Mouse (Mus musculus): ENCODE data around the gene Ndufa5. TPM values are rescaled to one million over a fixed set of nuclear protein-coding genes. Genes with fewer than 3 reads are reported as not detected.

Ndufa5 gene
- total RNA-seq, 2 experiments from 2014 or later, result 247 to 273 TPM

DNA sequence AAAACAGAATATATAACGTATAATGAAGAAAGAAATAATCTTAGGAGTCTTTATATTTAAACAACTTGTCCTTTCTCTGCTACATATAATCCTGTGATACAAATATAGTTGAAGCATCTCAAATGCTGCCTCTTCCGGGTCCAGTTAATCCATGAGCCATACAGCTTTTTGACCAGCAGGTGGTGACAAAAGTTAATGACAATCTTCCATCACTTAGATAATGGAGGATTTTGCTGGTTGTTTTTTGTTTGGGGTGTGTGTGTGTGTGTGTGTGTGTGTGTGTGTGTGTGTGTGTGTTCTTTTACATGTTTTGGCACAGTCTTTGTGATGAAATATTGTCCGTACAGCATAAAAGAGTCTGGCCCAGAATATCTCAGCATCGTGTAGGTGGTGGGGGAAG, 2.4 kb upstream of the Ndufa5 start:
- intact Hi-C loops (cut with DNase I), result loop anchor here (1.0 kb wide), 1 partner anchor 97 kb away; no protein-coding TSS in a partner anchor
- DNase-seq (ENCODE audit: low spot score in 2 of 2), result no peak

DNA sequence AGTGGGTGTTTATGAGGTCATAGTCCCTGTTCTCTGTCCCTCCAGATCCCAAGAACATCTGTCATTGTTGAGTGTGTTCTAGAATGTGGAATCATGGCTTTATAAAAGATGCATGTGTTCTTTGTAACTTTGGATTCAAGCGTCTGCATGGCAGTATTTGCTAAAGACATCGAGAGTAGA, 141 bp upstream of the Ndufa5 start, which contains the start of gene Asb15:
Gene Asb15, plus strand, starts transcription at position 81 of the 180 bp plus-strand sequence.
- intact Hi-C loops (cut with DNase I), result no loop called here

DNA sequence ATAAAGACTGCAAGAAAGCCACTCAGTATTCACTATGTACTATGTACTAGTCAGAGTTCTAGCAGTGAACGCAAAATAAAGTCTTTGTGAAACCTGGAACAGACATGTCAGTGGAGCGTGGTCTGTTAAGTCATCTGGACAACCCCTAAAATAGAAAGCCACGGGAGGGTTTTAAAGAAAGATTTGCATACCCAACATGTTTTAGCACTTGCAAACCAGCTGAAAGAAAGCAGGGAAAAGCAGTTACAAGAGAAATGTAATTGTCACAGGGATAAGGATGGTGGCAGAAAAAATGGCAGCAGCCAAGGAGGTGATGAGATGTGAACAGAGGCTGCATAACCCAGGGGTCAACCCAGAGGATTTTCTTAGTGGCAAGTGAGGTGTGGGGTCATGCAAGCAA, 2.1 kb downstream of the Ndufa5 start:
- intact Hi-C loops (cut with DNase I), result no loop called here
- no peak for DNase-seq (ENCODE audit: low spot score in 2 of 2)

More for the DNA sequence above, 141 bp upstream of the Ndufa5 start, which contains the start of gene Asb15:
- no peak for DNase-seq (ENCODE audit: low spot score in 2 of 2)

DNA sequence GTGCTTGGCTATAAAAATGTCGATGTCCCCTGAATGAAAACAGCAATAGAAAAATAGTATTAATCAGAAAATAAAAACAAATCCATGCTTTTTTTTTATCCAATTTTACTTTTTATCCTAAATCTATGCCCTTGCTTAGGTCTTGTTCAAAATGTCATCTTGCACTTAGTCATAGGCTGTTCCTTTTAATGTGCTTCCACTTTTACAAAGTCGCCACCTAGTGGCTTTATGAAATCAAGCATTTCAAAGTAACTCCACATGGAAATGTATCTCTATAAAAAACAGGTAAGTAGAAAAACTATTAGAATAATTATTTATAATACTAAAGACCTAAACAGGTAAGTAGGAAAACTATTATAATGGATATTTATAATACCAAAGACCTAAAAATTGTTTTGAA, 11.6 kb downstream of the Ndufa5 start:
- intact Hi-C loops (cut with DNase I), result loop anchor here (10.0 kb wide), 1 partner anchor 1021 kb away; no protein-coding TSS in a partner anchor
- no peak for DNase-seq (ENCODE audit: low spot score in 2 of 2)

DNA sequence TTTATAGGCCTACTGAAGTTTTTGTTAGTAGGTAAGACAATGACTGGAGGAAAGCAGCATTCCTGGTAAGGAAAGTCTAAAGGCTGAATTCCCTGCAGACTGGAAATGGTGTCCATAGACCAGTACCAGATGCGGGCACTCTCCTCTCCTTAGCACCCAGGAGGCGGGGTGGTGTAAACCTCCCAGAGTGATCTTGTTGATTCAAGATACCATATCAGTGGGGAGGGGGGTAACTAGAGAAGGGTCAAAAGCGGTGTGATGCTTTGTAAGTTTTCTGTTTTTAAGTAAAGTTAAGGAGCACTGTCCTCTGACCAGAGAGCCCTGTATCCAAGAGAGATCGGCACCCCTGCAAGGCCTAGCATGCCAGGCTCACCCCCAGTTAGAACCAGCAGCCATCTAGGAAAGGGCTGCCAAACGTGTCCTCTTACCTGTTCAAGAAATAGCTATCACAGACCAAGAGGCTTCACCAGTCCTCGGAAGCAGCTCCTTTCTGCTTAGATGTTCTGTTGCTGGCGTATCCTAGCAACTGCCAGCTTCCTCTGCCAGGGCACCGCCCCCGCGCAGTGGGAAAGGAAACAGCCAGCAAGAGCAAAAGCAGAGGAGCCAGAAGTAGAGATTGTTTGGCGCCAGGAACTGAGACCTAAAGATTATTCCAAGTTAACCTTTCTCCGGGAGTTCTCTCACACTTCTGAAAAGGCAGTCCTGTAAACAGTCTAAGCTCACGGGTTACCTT, 13.1 kb downstream of the Ndufa5 start, which contains the start of gene Iqub:
Gene Iqub, minus strand, starts transcription at position 516 of the 733 bp plus-strand sequence.
- DNase-seq (ENCODE audit: low spot score in 2 of 2), result peak; percentile 84 to 86
- intact Hi-C loops (cut with DNase I), result loop anchor here (10.0 kb wide), 1 partner anchor 1020 kb away; no protein-coding TSS in a partner anchor

DNA sequence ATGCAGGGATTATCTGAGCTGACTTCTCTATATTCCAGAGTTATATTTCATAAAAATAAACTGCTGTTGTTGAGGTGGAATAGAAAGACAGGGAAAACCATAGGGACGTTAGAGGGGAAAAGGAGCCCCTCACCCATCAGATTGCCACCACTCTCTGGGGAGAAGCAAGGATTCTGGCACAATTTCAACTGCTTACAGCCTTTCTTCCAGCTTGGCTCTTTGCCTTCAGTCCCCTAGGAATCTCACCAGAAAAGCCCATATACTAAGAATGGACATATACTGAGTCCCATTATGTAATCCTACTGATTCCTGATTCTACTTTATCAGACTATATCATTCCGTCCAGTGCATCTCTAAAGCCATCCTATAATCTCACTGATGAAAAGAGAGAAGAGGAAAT, 23.7 kb downstream of the Ndufa5 start:
- no peak for DNase-seq (ENCODE audit: low spot score in 2 of 2)
- intact Hi-C loops (cut with DNase I), result no loop called here

DNA sequence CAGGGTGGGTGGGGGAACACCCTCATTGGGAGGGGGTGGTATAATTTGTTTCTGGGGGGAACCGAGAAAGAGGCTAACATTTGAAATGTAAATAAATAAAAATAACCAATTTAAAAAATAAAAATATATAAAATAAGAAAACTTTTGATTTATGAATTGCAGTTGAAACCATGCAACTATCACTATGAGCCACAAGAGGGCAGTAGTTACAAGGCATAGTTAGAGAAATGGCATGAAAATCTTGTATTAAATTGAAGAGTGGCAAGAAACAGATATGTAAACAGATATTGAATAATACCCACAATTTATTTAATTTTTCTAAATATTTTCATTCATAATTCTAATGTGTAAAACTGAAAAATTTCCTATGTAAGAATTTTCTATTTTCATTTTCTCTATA, 37.5 kb downstream of the Ndufa5 start:
- DNase-seq (ENCODE audit: low spot score in 2 of 2), result no peak
- intact Hi-C loops (cut with DNase I), result no loop called here

DNA sequence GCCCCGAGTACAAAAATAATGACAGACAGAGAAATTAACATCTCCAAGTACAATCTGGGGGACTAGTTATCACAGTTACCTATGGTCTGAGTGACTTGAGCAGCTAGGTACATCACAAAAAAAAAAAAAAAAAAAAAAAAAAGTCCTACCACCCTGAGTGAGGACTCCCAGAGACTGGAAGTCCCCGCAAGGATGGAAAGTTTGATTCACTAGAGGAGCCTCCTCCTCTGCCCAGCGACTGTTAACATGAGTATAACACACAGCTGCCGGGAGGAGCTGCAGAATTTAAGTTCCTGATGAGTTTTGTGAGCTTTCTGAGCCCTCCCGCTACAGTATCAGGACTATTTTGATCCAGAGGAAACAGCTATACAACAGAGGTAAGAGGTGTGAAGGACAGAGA, 41.3 kb downstream of the Ndufa5 start:
- DNase-seq (ENCODE audit: low spot score in 2 of 2), result no peak

DNA sequence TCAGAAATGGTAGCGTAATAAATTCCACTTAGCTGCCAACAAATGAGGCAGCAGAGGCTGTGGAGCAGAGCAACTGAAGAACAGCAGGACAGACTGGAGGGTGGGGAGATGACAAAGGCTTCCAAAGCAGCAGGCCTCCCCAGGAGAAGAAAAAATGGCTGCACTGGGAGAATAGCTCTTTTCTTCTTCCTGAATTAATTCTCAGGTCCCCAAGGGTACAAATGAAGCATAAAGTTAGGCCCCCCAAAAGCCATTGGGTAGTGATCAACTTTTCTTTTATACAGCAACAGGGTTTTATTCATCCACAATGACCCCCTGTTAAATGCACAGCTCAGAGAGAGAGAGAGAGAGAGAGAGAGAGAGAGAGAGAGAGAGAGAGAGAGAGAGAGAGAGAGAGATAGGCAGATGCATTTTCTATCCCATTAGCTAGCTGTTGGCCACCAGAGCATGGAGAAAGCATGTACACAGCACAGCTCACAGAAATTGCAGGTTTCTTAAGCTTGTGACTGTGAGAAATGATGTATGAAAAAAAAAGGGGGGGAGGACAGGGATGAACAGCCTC, 57.2 kb downstream of the Ndufa5 start:
- DNase-seq (ENCODE audit: low spot score in 2 of 2), result peak in 1 of 2 experiments; percentile 21
- intact Hi-C loops (cut with DNase I), result no loop called here

More for the DNA sequence above, 41.3 kb downstream of the Ndufa5 start:
- intact Hi-C loops (cut with DNase I), result no loop called here

DNA sequence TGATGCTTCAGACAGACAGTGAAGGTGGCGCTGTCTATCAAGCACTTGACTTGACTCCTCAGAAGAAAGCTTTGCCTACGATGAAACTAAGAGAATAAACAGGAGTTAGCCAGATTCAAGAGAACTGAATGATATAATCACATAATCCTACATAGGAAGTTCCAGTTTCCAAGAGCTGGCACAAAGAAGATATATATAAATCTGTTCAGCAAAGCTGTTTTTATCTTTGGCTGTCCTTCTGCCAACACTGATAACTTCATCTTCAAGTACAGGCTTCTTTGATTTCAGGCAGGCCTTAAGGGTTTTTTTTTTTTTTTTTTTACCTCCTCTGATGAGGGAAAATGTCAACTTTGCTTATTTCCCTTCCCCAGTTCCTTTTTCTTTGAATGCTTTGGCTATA, 57.7 kb downstream of the Ndufa5 start:
- no peak for DNase-seq (ENCODE audit: low spot score in 2 of 2)
- intact Hi-C loops (cut with DNase I), result no loop called here

Other genes with a start within 250 kb of the Ndufa5 start
- 1 to 10 TPM; 1.5 to 2.6 TPM for gene Iqub, start 12.9 kb downstream of the Ndufa5 start, total RNA-seq (2021)
- not detected for gene Asb15, start 131 bp upstream of the Ndufa5 start, total RNA-seq (2021)
- gene Lmod2, start 69.7 kb upstream of the Ndufa5 start, total RNA-seq (2021), result not detected
- gene Wasl, start 137.0 kb upstream of the Ndufa5 start, total RNA-seq (2021), result 100 to 1,000 TPM; 123 to 129 TPM
- not detected for gene Hyal6, start 205.2 kb upstream of the Ndufa5 start, total RNA-seq (2021)
- not detected for gene Hyal4, start 220.3 kb upstream of the Ndufa5 start, total RNA-seq (2021)

All from left cerebral cortex, postnatal 36 days (tissue).